Mouse (Mus musculus): Measurements from ENCODE around the gene Cdip1. TPM values are rescaled to one million over a fixed set of nuclear protein-coding genes. Genes with fewer than 3 reads are reported as not detected.
"Not testable (repeated sequence)": the region's sequence is repeated elsewhere in the genome, so short reads cannot be mapped to it uniquely, and the experiment has no call there.

Cdip1 gene
- polyA plus RNA-seq, 1 experiment from 2014 or later, result 49.8 TPM

GRCm38 (mm10) chr16:4824466-4824865 is 34.4 kb upstream of the Cdip1 start:
- 66% methylated on average over 5 of the region's 5 CpGs for WGBS
- H3K27ac ChIP-seq (ENCODE audit: low read depth, low read length), result not testable (repeated sequence)

DNA sequence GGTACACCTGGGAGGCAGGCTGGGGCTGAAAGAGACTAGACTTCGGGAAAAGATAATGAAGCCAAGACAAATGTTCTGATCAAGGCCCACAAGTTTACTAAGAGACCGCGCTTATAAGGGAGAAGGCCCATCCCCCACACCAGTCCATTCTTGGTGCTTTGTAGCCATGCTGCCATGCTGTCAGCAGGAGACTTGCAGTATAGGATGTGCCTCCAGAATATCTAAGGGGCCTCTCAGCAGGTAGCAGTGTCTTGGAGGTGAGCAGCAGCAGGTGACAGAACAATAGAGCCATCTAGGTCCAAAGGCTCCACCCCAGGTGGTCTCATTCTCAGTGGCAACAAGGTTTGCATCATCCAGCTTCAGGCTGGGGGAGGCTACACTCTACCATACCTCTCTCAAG is 28.3 kb upstream of the Cdip1 start:
- no peak for ATAC-seq (replicated peaks; ENCODE audit: low FRiP score)
- WGBS, result 78% methylated on average over 3 of the region's 3 CpGs

More at GRCm38 (mm10) chr16:4824466-4824865, 34.4 kb upstream of the Cdip1 start:
- H3K36me3 ChIP-seq (ENCODE audit: control insufficient read depth, insufficient read depth, low read length); H3K9me3 ChIP-seq (ENCODE audit: control insufficient read depth, low read length); H3K4me1 ChIP-seq (replicated peaks; ENCODE audit: control insufficient read depth, insufficient read depth, low read length); H3K4me3 ChIP-seq (ENCODE audit: low read depth, low read length); H3K4me2 ChIP-seq; DNase-seq (ENCODE audit: low spot score); H3K27me3 ChIP-seq (replicated peaks; ENCODE audit: control insufficient read depth, insufficient read depth, low read length); ATAC-seq (replicated peaks; ENCODE audit: low FRiP score); H3K9ac ChIP-seq (ENCODE audit: low read depth, low read length): not testable (repeated sequence)

DNA sequence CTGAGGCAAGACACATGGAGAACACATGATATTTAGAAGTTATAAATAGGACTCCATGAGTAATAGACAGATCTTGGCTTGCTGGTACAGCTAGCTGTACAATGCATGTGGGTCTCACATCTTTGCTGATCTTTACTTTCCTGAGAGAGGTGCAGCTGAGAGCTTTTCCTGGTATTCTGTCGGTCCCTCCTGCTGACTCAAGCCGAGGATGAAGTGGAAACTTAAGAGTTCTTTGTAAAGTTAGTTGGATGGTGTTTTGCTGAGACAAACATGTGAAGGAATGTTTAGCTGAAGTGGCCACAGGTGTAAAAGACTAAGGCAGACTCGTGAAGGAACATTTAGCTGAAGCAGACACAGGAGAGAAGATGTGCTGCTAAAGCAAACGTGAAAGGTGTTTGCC is 6.5 kb upstream of the Cdip1 start:
- H3K9me3 ChIP-seq (ENCODE audit: control insufficient read depth, low read length), result no peaks in the 10 kb centered on the region
- no peak overlapping the region for H3K4me2 ChIP-seq
- H3K9ac ChIP-seq (ENCODE audit: low read depth, low read length), result no peak overlapping the region
- H3K4me3 ChIP-seq (ENCODE audit: low read depth, low read length), result no peak overlapping the region
- no peak for ATAC-seq (replicated peaks; ENCODE audit: low FRiP score)
- H3K27ac ChIP-seq (ENCODE audit: low read depth, low read length), result no peak overlapping the region
- WGBS, result 79% methylated on average over 4 of the region's 4 CpGs
- no peaks in the 10 kb centered on the region for H3K36me3 ChIP-seq (ENCODE audit: control insufficient read depth, insufficient read depth, low read length)
- no peaks in the 10 kb centered on the region for H3K4me1 ChIP-seq (replicated peaks; ENCODE audit: control insufficient read depth, insufficient read depth, low read length)
- no peak for DNase-seq (ENCODE audit: low spot score)
- no peaks in the 10 kb centered on the region for H3K27me3 ChIP-seq (replicated peaks; ENCODE audit: control insufficient read depth, insufficient read depth, low read length)

More for the DNA sequence above, 28.3 kb upstream of the Cdip1 start:
- Histone ChIP-seq H3K36me3 (ENCODE audit: control insufficient read depth, insufficient read depth, low read length) (no peaks in the 10 kb centered on the region), H3K27ac (ENCODE audit: low read depth, low read length) (no peak overlapping the region), H3K9ac (ENCODE audit: low read depth, low read length) (no peak overlapping the region), H3K4me1 (replicated peaks; ENCODE audit: control insufficient read depth, insufficient read depth, low read length) (no peaks in the 10 kb centered on the region), H3K9me3 (ENCODE audit: control insufficient read depth, low read length) (peaks cover 4% of the 10 kb centered on the region; the same call in 1 of the 2 replicates), H3K27me3 (replicated peaks; ENCODE audit: control insufficient read depth, insufficient read depth, low read length) (no peaks in the 10 kb centered on the region), H3K4me3 (ENCODE audit: low read depth, low read length) (no peak overlapping the region), H3K4me2 (no peak overlapping the region)
- DNase-seq (ENCODE audit: low spot score), result no peak

- WGBS, result 66% methylated on average over 2 of the region's 2 CpGs
- DNase-seq (ENCODE audit: low spot score) (no peak), ATAC-seq (replicated peaks; ENCODE audit: low FRiP score) (no peak)
- H3K9ac ChIP-seq (ENCODE audit: low read depth, low read length), result no peak overlapping the region
- H3K4me1 ChIP-seq (replicated peaks; ENCODE audit: control insufficient read depth, insufficient read depth, low read length), result peaks cover 7% of the 10 kb centered on the region
- H3K27ac ChIP-seq (ENCODE audit: low read depth, low read length), result no peak overlapping the region
- no peaks in the 10 kb centered on the region for H3K27me3 ChIP-seq (replicated peaks; ENCODE audit: control insufficient read depth, insufficient read depth, low read length)
- H3K4me3 ChIP-seq (ENCODE audit: low read depth, low read length), result no peak overlapping the region
- H3K9me3 ChIP-seq (ENCODE audit: control insufficient read depth, low read length), result no peaks in the 10 kb centered on the region
- no peak overlapping the region for H3K4me2 ChIP-seq
- H3K36me3 ChIP-seq (ENCODE audit: control insufficient read depth, insufficient read depth, low read length), result 0 out of 2 replicates have a peak, but pooled peaks cover 2% of the 10 kb centered on the region
Observed at GRCm38 (mm10) chr16:4791332-4791731, 1.2 kb upstream of the Cdip1 start.

DNA sequence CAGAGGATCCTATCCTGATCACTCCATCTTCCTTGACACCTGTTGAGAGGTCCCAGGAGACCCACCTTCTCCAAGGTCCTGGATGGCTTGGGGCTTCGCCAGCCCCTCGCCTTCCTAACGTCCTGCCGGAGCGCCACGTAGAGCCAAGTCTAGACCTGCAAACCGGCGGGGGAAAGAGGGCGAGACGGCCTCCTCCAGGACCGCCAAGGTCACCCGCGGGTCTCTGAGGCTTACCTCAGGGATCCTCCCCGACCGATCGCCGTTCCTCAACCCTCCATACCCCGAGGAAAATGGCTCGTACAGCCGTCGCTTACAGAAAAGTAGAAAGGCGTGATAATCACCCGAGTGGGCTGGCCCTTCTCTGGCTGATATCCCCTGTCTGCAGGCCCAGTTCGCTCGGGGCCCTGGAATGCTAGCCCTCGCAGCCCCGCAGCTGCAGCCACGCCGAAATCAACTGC is 752 bp downstream of the Cdip1 start:
- H3K9me3 ChIP-seq (ENCODE audit: control insufficient read depth, low read length), result no peaks in the 10 kb centered on the region
- under 1% methylated on average over 29 of the region's 29 CpGs for WGBS
- H3K36me3 ChIP-seq (ENCODE audit: control insufficient read depth, insufficient read depth, low read length), result 0 out of 2 replicates have a peak, but pooled peaks cover 2% of the 10 kb centered on the region
- H3K9ac ChIP-seq (ENCODE audit: low read depth, low read length), result peak overlapping the region; percentile 87
- peak; percentile 46 for ATAC-seq (replicated peaks; ENCODE audit: low FRiP score)
- peak overlapping the region; percentile 94 for H3K4me2 ChIP-seq
- no peaks in the 10 kb centered on the region for H3K27me3 ChIP-seq (replicated peaks; ENCODE audit: control insufficient read depth, insufficient read depth, low read length)
- H3K27ac ChIP-seq (ENCODE audit: low read depth, low read length), result peak overlapping the region; percentile 90; the same call in 1 of the 2 replicates
- peak overlapping the region; percentile 78 for H3K4me3 ChIP-seq (ENCODE audit: low read depth, low read length)
- H3K4me1 ChIP-seq (replicated peaks; ENCODE audit: control insufficient read depth, insufficient read depth, low read length), result peaks cover 7% of the 10 kb centered on the region
- no peak for DNase-seq (ENCODE audit: low spot score)

- no peak for DNase-seq (ENCODE audit: low spot score)
- Histone ChIP-seq H3K4me2 (peak overlapping the region; percentile 94), H3K4me1 (replicated peaks; ENCODE audit: control insufficient read depth, insufficient read depth, low read length) (peaks cover 7% of the 10 kb centered on the region), H3K9me3 (ENCODE audit: control insufficient read depth, low read length) (no peaks in the 10 kb centered on the region), H3K4me3 (ENCODE audit: low read depth, low read length) (no peak overlapping the region; the same call in 1 of the 2 replicates), H3K36me3 (ENCODE audit: control insufficient read depth, insufficient read depth, low read length) (0 out of 2 replicates have a peak, but pooled peaks cover 2% of the 10 kb centered on the region), H3K27ac (ENCODE audit: low read depth, low read length) (no peak overlapping the region), H3K9ac (ENCODE audit: low read depth, low read length) (no peak overlapping the region), H3K27me3 (replicated peaks; ENCODE audit: control insufficient read depth, insufficient read depth, low read length) (no peaks in the 10 kb centered on the region)
- no peak for ATAC-seq (replicated peaks; ENCODE audit: low FRiP score)
Observed at GRCm38 (mm10) chr16:4788176-4788575, 1.9 kb downstream of the Cdip1 start.

DNA sequence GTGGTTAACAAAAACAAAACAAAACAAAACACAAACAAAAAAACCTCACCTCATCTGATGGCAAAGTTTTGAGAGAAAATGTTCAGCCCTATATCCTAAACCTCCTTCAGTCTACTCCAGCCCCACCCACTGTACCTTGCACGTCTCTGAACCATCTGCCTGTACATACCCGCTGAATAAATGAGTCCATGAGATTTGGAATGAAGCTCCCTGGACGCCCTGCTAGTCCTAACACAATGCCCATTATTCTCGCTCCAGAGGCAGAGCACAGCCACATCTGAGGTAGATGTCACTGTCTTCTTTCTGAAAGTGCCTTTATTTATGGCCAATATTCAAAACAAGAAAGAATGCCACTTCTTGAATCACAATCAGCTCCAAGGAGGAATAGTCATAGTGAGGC is 4.4 kb downstream of the Cdip1 start:
- 77% methylated on average over 4 of the region's 4 CpGs for WGBS
- H3K9ac ChIP-seq (ENCODE audit: low read depth, low read length), result no peak overlapping the region

GRCm38 (mm10) chr16:4782515-4782914 is 7.6 kb downstream of the Cdip1 start:
- no peaks in the 10 kb centered on the region for H3K27me3 ChIP-seq (replicated peaks; ENCODE audit: control insufficient read depth, insufficient read depth, low read length)
- no peak overlapping the region for H3K4me3 ChIP-seq (ENCODE audit: low read depth, low read length)
- H3K27ac ChIP-seq (ENCODE audit: low read depth, low read length), result no peak overlapping the region
- 0 out of 2 replicates have a peak, but pooled peaks cover under 1% of the 10 kb centered on the region for H3K4me1 ChIP-seq (replicated peaks; ENCODE audit: control insufficient read depth, insufficient read depth, low read length)
- H3K36me3 ChIP-seq (ENCODE audit: control insufficient read depth, insufficient read depth, low read length), result 0 out of 2 replicates have a peak, but pooled peaks cover 2% of the 10 kb centered on the region
- no peaks in the 10 kb centered on the region for H3K9me3 ChIP-seq (ENCODE audit: control insufficient read depth, low read length)
- no peak overlapping the region for H3K9ac ChIP-seq (ENCODE audit: low read depth, low read length)
- ATAC-seq (replicated peaks; ENCODE audit: low FRiP score), result no peak
- DNase-seq (ENCODE audit: low spot score), result no peak
- no peak overlapping the region for H3K4me2 ChIP-seq

More for the DNA sequence above, 4.4 kb downstream of the Cdip1 start:
- DNase-seq (ENCODE audit: low spot score) (no peak), ATAC-seq (replicated peaks; ENCODE audit: low FRiP score) (no peak)
- no peak overlapping the region for H3K4me3 ChIP-seq (ENCODE audit: low read depth, low read length)
- H3K27ac ChIP-seq (ENCODE audit: low read depth, low read length), result no peak overlapping the region
- H3K4me1 ChIP-seq (replicated peaks; ENCODE audit: control insufficient read depth, insufficient read depth, low read length), result peaks cover 7% of the 10 kb centered on the region
- H3K9me3 ChIP-seq (ENCODE audit: control insufficient read depth, low read length), result no peaks in the 10 kb centered on the region
- no peak overlapping the region for H3K4me2 ChIP-seq
- 0 out of 2 replicates have a peak, but pooled peaks cover 2% of the 10 kb centered on the region for H3K36me3 ChIP-seq (ENCODE audit: control insufficient read depth, insufficient read depth, low read length)
- H3K27me3 ChIP-seq (replicated peaks; ENCODE audit: control insufficient read depth, insufficient read depth, low read length), result no peaks in the 10 kb centered on the region

- H3K4me2 ChIP-seq, result no peak overlapping the region
- no peaks in the 10 kb centered on the region for H3K36me3 ChIP-seq (ENCODE audit: control insufficient read depth, insufficient read depth, low read length)
- no peak overlapping the region for H3K9ac ChIP-seq (ENCODE audit: low read depth, low read length)
- no peak overlapping the region for H3K27ac ChIP-seq (ENCODE audit: low read depth, low read length)
- H3K9me3 ChIP-seq (ENCODE audit: control insufficient read depth, low read length), result no peaks in the 10 kb centered on the region
- DNase-seq (ENCODE audit: low spot score) (no peak), ATAC-seq (replicated peaks; ENCODE audit: low FRiP score) (no peak)
- 0 out of 2 replicates have a peak, but pooled peaks cover 2% of the 10 kb centered on the region for H3K4me1 ChIP-seq (replicated peaks; ENCODE audit: control insufficient read depth, insufficient read depth, low read length)
- 82% methylated on average over 5 of the region's 5 CpGs for WGBS
- no peaks in the 10 kb centered on the region for H3K27me3 ChIP-seq (replicated peaks; ENCODE audit: control insufficient read depth, insufficient read depth, low read length)
- H3K4me3 ChIP-seq (ENCODE audit: low read depth, low read length), result no peak overlapping the region
Observed at GRCm38 (mm10) chr16:4781524-4782196, 8.4 kb downstream of the Cdip1 start.
